7 mouse cellular contexts compared by ENCODE assay signal in the genomic region with DNA sequence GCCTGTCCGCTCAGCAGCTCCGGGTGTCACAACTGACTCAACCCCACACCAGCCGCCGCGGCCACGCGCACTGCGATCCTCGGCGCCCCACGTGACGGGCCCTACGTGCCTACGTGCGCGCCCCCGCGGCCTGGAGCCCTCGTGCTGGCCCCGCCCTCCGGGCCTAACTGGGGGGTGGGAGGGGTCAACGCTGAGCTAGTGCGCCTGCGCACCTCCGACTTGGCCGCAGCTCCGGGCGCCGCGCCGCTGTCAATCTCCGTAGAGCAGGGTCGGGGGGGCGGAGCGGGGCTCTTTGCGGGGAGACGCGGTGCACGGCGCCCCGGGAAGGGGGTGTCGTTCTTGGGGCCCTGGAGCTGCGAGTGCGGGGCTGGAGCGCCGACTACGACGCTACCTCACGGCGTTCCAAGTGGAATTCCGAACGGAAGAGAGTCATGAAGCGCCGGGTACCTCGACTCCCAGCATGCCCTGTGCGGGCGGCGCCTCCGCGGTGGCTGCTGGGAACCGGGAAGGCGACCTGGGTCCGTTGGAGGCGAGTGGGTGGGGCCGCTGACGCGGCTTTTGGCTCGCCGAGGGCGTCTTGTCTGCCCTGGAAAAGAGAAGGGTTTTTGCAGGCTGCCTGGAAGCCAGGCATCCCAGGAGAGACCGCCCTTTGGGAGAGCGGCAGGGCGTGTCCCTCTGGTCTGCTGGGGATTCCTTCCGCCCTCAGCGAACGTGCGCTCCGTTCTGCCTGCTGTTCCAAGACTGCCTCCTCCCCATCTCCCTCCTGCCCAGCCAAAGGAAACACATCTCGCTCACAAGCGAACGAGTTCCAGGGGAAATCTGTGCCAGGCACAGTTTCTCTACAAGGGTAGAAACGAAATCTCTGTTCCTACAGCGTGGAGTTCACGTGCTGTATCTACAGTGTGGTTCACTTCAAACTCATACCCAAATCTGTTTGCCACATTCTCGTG. TPM values are rescaled to one million over a fixed set of nuclear protein-coding genes. Genes with fewer than 3 reads are reported as not detected.
DNase-seq lines count a peak whose midpoint lies in the region; ATAC-seq lines count a peak whose summit lies in the region.

A gene (minus strand): TSS at position 93 of the 950 bp plus-strand sequence.

- peak; percentile 94 for ATAC-seq in embryonic facial prominence, embryonic 11.5 days (replicated peaks; ENCODE audit: insufficient number of reproducible peaks, low FRiP score, low TSS enrichment, low read depth)
- peak; percentile 71 for ATAC-seq in granulocyte monocyte progenitor cell, adult 5-6 weeks (replicated peaks; ENCODE audit: poor library complexity, severe bottlenecking)
- ATAC-seq in midbrain, embryonic 13.5 days: peak; percentile 93

- H3K27ac ChIP-seq in embryonic facial prominence, embryonic 11.5 days (replicated peaks; ENCODE audit: low read depth, low read length): peak within 1 kb of the TSS; percentile 99
- peak within 1 kb of the TSS; percentile 98 for H3K27ac ChIP-seq in limb, embryonic 10.5 days
- peak within 1 kb of the TSS; percentile 99 for H3K27ac ChIP-seq in midbrain, embryonic 13.5 days

- DNase-seq in adrenal gland, postnatal 14 days: peak; percentile 100
- DNase-seq in embryonic facial prominence, embryonic 11.5 days (ENCODE audit: low spot score): peak; percentile 99
- peak; percentile 98 for DNase-seq in kidney, adult 11 months
- DNase-seq in limb, embryonic 10.5 days (ENCODE audit: low spot score): peak; percentile 99
- DNase-seq in spleen, adult 12 weeks (ENCODE audit: low spot score): peak; percentile 98

- under 1% methylated on average over 79 of the region's 85 CpGs for WGBS in embryonic facial prominence, embryonic 11.5 days
- WGBS in limb, embryonic 10.5 days: under 1% methylated on average over 84 of the region's 85 CpGs
- under 1% methylated on average over 85 of the region's 85 CpGs for WGBS in midbrain, embryonic 13.5 days

- H3K36me3 ChIP-seq in embryonic facial prominence, embryonic 11.5 days (replicated peaks; ENCODE audit: control insufficient read depth, insufficient read depth, low read depth, low read length): 0 out of 2 replicates have a peak, but pooled peaks cover 2% of the 10 kb centered on the region
- peaks cover 5% of the 10 kb centered on the region for H3K36me3 ChIP-seq in limb, embryonic 10.5 days
- no peaks in the 10 kb centered on the region for H3K36me3 ChIP-seq in midbrain, embryonic 13.5 days

- H3K9ac ChIP-seq in embryonic facial prominence, embryonic 11.5 days (replicated peaks; ENCODE audit: low read length): peak within 1 kb of the TSS; percentile 97
- peak within 1 kb of the TSS; percentile 98 for H3K9ac ChIP-seq in midbrain, embryonic 13.5 days (replicated peaks)

- H3K4me1 ChIP-seq in embryonic facial prominence, embryonic 11.5 days (ENCODE audit: control insufficient read depth, insufficient read depth, low read length): peaks cover 1% of the 10 kb centered on the region; the same call in 1 of the 2 replicates
- peaks cover 19% of the 10 kb centered on the region for H3K4me1 ChIP-seq in limb, embryonic 10.5 days
- peaks cover 36% of the 10 kb centered on the region for H3K4me1 ChIP-seq in midbrain, embryonic 13.5 days (replicated peaks)

- peak within 1 kb of the TSS; percentile 67 for H3K4me2 ChIP-seq in embryonic facial prominence, embryonic 11.5 days (ENCODE audit: low read depth, low read length)
- peak within 1 kb of the TSS; percentile 78 for H3K4me2 ChIP-seq in midbrain, embryonic 13.5 days (replicated peaks)

- H3K9me3 ChIP-seq in embryonic facial prominence, embryonic 11.5 days (replicated peaks; ENCODE audit: control insufficient read depth, low read length): no peaks in the 10 kb centered on the region
- no peaks in the 10 kb centered on the region for H3K9me3 ChIP-seq in limb, embryonic 10.5 days (replicated peaks)
- no peaks in the 10 kb centered on the region for H3K9me3 ChIP-seq in midbrain, embryonic 13.5 days

- no peaks in the 10 kb centered on the region for H3K27me3 ChIP-seq in embryonic facial prominence, embryonic 11.5 days (ENCODE audit: control insufficient read depth, insufficient read depth, low read length)
- no peaks in the 10 kb centered on the region for H3K27me3 ChIP-seq in limb, embryonic 10.5 days (ENCODE audit: low read depth, poor library complexity, severe bottlenecking)
- no peaks in the 10 kb centered on the region; the same call in 1 of the 2 replicates for H3K27me3 ChIP-seq in midbrain, embryonic 13.5 days

- H3K4me3 ChIP-seq in embryonic facial prominence, embryonic 11.5 days (ENCODE audit: low read depth, low read length): peak within 1 kb of the TSS; percentile 94
- peak within 1 kb of the TSS; percentile 98 for H3K4me3 ChIP-seq in limb, embryonic 10.5 days
- H3K4me3 ChIP-seq in midbrain, embryonic 13.5 days (replicated peaks): peak within 1 kb of the TSS; percentile 97

RNA-seq across cellular contexts. Expression of the gene that starts here (rescaled TPM):
- 132 and 134 TPM in 2 replicates for total RNA-seq in adrenal gland, postnatal 14 days (2021)
- polyA plus RNA-seq in embryonic facial prominence, embryonic 11.5 days (2014; fragmentation: Nextera tagmentation; extraction: Ambion mirVana): 236 and 260 TPM in 2 replicates
- 131 and 169 TPM in 2 replicates for total RNA-seq in granulocyte monocyte progenitor cell, adult 5-6 weeks (2014; fragmentation: Nextera tagmentation)
- 127 and 134 TPM in 2 replicates for total RNA-seq in granulocyte monocyte progenitor cell, adult 5-6 weeks (2017)
- polyA plus RNA-seq in limb, embryonic 10.5 days (2016; fragmentation: Nextera tagmentation; extraction: Ambion mirVana): 165 TPM in 2 replicates
- 244 and 247 TPM in 2 replicates for polyA plus RNA-seq in midbrain, embryonic 13.5 days (2015; fragmentation: Nextera tagmentation; extraction: Ambion mirVana)

Comparison
In these comparisons a context has a peak if more than half of its experiments do, and no peak if none do; other contexts are left out.
1. Peak in every context shown above with its lines: DNase-seq, ATAC-seq, H3K4me3 ChIP-seq and H3K27ac ChIP-seq.